Mouse (Mus musculus): ENCODE data around the gene Ddx39b. TPM values are rescaled to one million over a fixed set of nuclear protein-coding genes. Genes with fewer than 3 reads are reported as not detected.

The Ddx39b gene
- polyA plus RNA-seq, 1 experiment = 268 TPM

GRCm38 (mm10) chr17:35254241-35255098 is 12.9 kb downstream of the Ddx39b start:
- Histone ChIP-seq H3K4me2 (ENCODE audit: low read depth) (no peak overlapping the region), H3ac (ENCODE audit: control insufficient read depth, insufficient read length) (no peak overlapping the region), H3K79me2 (ENCODE audit: control insufficient read depth, insufficient read depth) (no peaks in the 10 kb centered on the region), H3K4me3 (no peak overlapping the region), H3K36me3 (ENCODE audit: control insufficient read depth, insufficient read depth) (peaks cover 9% of the 10 kb centered on the region), H3K27me3 (ENCODE audit: control insufficient read depth, insufficient read depth, insufficient read length) (no peaks in the 10 kb centered on the region)
- TF ChIP-seq POLR2AphosphoS2 (IDR thresholded peaks at IDR 0.05; ENCODE audit: insufficient read length, low read depth) (peak; percentile 96), MYOG (IDR thresholded peaks at IDR 0.05; ENCODE audit: control insufficient read depth in 1 of 3, insufficient read depth in 1 of 3, insufficient read length in 2 of 3, low read depth in 2 of 3) (no peak), TCF12 (IDR thresholded peaks at IDR 0.05; ENCODE audit: insufficient read depth, poor library complexity, severe bottlenecking) (no peak), MAX (IDR thresholded peaks at IDR 0.05; ENCODE audit: low read depth) (no peak), CEBPB (IDR thresholded peaks at IDR 0.05; ENCODE audit: insufficient read depth, poor library complexity, severe bottlenecking) (no peak), MYOD1 (IDR thresholded peaks at IDR 0.05; ENCODE audit: control insufficient read depth in 1 of 3, insufficient read length in 2 of 3, low read depth in 2 of 3) (no peak), POLR2A (IDR thresholded peaks at IDR 0.05; ENCODE audit: insufficient read length, low read depth) (peak; percentile 27), TCF3 (IDR thresholded peaks at IDR 0.05; ENCODE audit: insufficient read length, low read depth) (no peak)

- no peak overlapping the region for H3K4me3 ChIP-seq
- H3ac ChIP-seq (ENCODE audit: control insufficient read depth, insufficient read length) = no peak overlapping the region
- H3K4me2 ChIP-seq (ENCODE audit: low read depth) = no peak overlapping the region
- TF ChIP-seq REST (IDR thresholded peaks at IDR 0.05; ENCODE audit: insufficient read depth, insufficient read length) (no peak), E2F4 (IDR thresholded peaks at IDR 0.05; ENCODE audit: insufficient read depth) (no peak), POLR2AphosphoS2 (IDR thresholded peaks at IDR 0.05; ENCODE audit: insufficient read length, low read depth) (peak; percentile 25)
- H3K79me2 ChIP-seq (ENCODE audit: control insufficient read depth, insufficient read depth) = no peaks in the 10 kb centered on the region
- peaks cover 8% of the 10 kb centered on the region for H3K36me3 ChIP-seq (ENCODE audit: control insufficient read depth, insufficient read depth)
- H3K27me3 ChIP-seq (ENCODE audit: control insufficient read depth, insufficient read depth, insufficient read length) = no peaks in the 10 kb centered on the region
Observed at GRCm38 (mm10) chr17:35255301-35255700, 13.8 kb downstream of the Ddx39b start.

DNA sequence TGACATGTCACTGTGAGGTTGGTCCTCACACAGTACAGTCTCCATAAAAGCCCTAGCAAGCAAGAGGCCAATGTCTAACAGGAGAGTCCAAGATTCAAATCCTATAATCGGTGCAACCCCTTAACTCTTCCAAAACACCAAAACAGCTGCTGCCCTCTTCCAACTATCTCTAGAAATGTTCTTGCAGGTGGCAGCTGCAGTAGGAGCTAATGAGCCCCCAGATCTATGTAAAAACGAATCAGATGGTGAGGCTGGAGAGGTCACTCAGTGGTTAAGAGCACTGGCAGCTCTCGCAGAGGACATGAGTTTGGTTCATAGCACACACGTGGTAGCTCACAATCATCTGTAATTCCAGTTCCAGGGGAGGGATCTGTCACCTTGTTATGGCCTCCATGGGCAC is 14.2 kb downstream of the Ddx39b start:
- H3K4me2 ChIP-seq (ENCODE audit: low read depth) = no peak overlapping the region
- no peaks in the 10 kb centered on the region for H3K79me2 ChIP-seq (ENCODE audit: control insufficient read depth, insufficient read depth)
- TF ChIP-seq SRF (IDR thresholded peaks at IDR 0.05; ENCODE audit: control insufficient read depth, insufficient read length, low read depth) (no peak), TCF3 (IDR thresholded peaks at IDR 0.05; ENCODE audit: insufficient read length, low read depth) (no peak), POLR2A (IDR thresholded peaks at IDR 0.05; ENCODE audit: insufficient read length, low read depth) (no peak), MAX (IDR thresholded peaks at IDR 0.05; ENCODE audit: low read depth) (no peak), E2F4 (IDR thresholded peaks at IDR 0.05; ENCODE audit: insufficient read depth) (no peak), CEBPB (IDR thresholded peaks at IDR 0.05; ENCODE audit: insufficient read depth, poor library complexity, severe bottlenecking) (no peak), POLR2AphosphoS2 (IDR thresholded peaks at IDR 0.05; ENCODE audit: insufficient read length, low read depth) (no peak), REST (IDR thresholded peaks at IDR 0.05; ENCODE audit: insufficient read depth, insufficient read length) (no peak), USF1 (IDR thresholded peaks at IDR 0.05; ENCODE audit: low read depth) (no peak), MYOD1 (IDR thresholded peaks at IDR 0.05; ENCODE audit: control insufficient read depth in 1 of 3, insufficient read length in 2 of 3, low read depth in 2 of 3) (no peak), TCF12 (IDR thresholded peaks at IDR 0.05; ENCODE audit: insufficient read depth, poor library complexity, severe bottlenecking) (no peak), MYOG (IDR thresholded peaks at IDR 0.05; ENCODE audit: control insufficient read depth in 1 of 3, insufficient read depth in 1 of 3, insufficient read length in 2 of 3, low read depth in 2 of 3) (no peak)
- H3K4me3 ChIP-seq = no peak overlapping the region
- H3ac ChIP-seq (ENCODE audit: control insufficient read depth, insufficient read length) = no peak overlapping the region
- H3K36me3 ChIP-seq (ENCODE audit: control insufficient read depth, insufficient read depth) = peaks cover 4% of the 10 kb centered on the region
- no peaks in the 10 kb centered on the region for H3K27me3 ChIP-seq (ENCODE audit: control insufficient read depth, insufficient read depth, insufficient read length)

DNA sequence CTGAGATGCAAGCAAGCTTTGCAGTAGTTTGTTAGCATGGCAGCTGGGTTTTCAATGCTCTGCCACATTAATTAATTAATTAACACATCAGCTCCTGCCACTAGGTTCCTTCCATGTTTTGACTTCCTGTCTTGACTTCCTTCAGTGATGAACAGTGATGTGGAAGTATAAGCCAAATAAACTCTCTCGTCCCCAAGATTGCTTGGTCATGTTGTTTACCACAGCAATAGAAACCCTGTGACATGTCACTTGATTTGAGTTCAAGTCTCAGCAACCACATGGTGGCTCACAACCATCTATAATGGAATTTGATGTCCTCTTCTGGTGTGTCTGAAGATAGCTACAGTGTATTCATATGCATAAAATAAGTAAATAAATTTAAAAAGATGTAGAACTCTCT is 15.8 kb downstream of the Ddx39b start:
- peak overlapping the region; percentile 20 for H3K4me3 ChIP-seq
- H3K79me2 ChIP-seq (ENCODE audit: control insufficient read depth, insufficient read depth) = no peaks in the 10 kb centered on the region
- peak overlapping the region; percentile 76 for H3K4me2 ChIP-seq (ENCODE audit: low read depth)

More for the DNA sequence above, 15.8 kb downstream of the Ddx39b start:
- Histone ChIP-seq H3K36me3 (ENCODE audit: control insufficient read depth, insufficient read depth) (no peaks in the 10 kb centered on the region), H3K27me3 (ENCODE audit: control insufficient read depth, insufficient read depth, insufficient read length) (no peaks in the 10 kb centered on the region), H3ac (ENCODE audit: control insufficient read depth, insufficient read length) (no peak overlapping the region)
- TF ChIP-seq MYOG (IDR thresholded peaks at IDR 0.05; ENCODE audit: control insufficient read depth in 1 of 3, insufficient read depth in 1 of 3, insufficient read length in 2 of 3, low read depth in 2 of 3) = no peak
- TF ChIP-seq SRF (IDR thresholded peaks at IDR 0.05; ENCODE audit: control insufficient read depth, insufficient read length, low read depth) = no peak
- no peak for TF ChIP-seq REST (IDR thresholded peaks at IDR 0.05; ENCODE audit: insufficient read depth, insufficient read length)
- no peak for TF ChIP-seq MAX (IDR thresholded peaks at IDR 0.05; ENCODE audit: low read depth)
- TF ChIP-seq POLR2A (IDR thresholded peaks at IDR 0.05; ENCODE audit: insufficient read length, low read depth) = no peak
- TF ChIP-seq USF1 (IDR thresholded peaks at IDR 0.05; ENCODE audit: low read depth) = no peak
- no peak for TF ChIP-seq CEBPB (IDR thresholded peaks at IDR 0.05; ENCODE audit: insufficient read depth, poor library complexity, severe bottlenecking)
- no peak for TF ChIP-seq MYOD1 (IDR thresholded peaks at IDR 0.05; ENCODE audit: control insufficient read depth in 1 of 3, insufficient read length in 2 of 3, low read depth in 2 of 3)
- no peak for TF ChIP-seq E2F4 (IDR thresholded peaks at IDR 0.05; ENCODE audit: insufficient read depth)
